Mouse (Mus musculus) forebrain, embryonic 11.5 days (tissue): ENCODE data around the gene Rhbg. TPM values are rescaled to one million over a fixed set of nuclear protein-coding genes. Genes with fewer than 3 reads are reported as not detected.

Experiments used
- ATAC-seq: fragments of 200-750 bp; cut with Nextera tagmentation; replicated peaks from 2 replicates; pipeline ENCODE4 v1.8.0; 2017; ENCODE audit warnings: moderate TSS enrichment; ENCODE audit not compliant: low FRiP score
- DNase-seq: peaks from one replicate; pipeline ENCODE4 v3.0.0-alpha.2; 2017; ENCODE audit warnings: low spot score
- H3K27ac ChIP-seq: fragments of 300-500 bp; sonication (generic); 2 replicates; pipeline ENCODE4 v1.5.1; 2014; ENCODE audit warnings: low read depth, low read length
- H3K27me3 ChIP-seq: fragments of 300-500 bp; sonication (generic); 2 replicates; pipeline ENCODE4 v1.6.1; 2014; ENCODE audit warnings: mild to moderate bottlenecking, low read length, mixed read lengths; ENCODE audit not compliant: control insufficient read depth, insufficient read depth
- H3K36me3 ChIP-seq: fragments of 300-500 bp; sonication (generic); 2 replicates; pipeline ENCODE4 v1.6.1; 2014; ENCODE audit warnings: mild to moderate bottlenecking, low read length, moderate library complexity, mixed read lengths; ENCODE audit not compliant: control insufficient read depth, insufficient read depth
- H3K4me1 ChIP-seq: fragments of 300-500 bp; sonication (generic); replicated peaks from 2 replicates; pipeline ENCODE4 v1.6.1; 2014; ENCODE audit warnings: low read length, mixed read lengths; ENCODE audit not compliant: control insufficient read depth, insufficient read depth
- H3K4me2 ChIP-seq: fragments of 300-500 bp; sonication (generic); 2 replicates; pipeline ENCODE4 v1.6.1; 2014; ENCODE audit warnings: low read depth, mild to moderate bottlenecking, low read length, moderate library complexity, mixed read lengths; ENCODE audit not compliant: severe bottlenecking
- H3K4me3 ChIP-seq: fragments of 300-500 bp; sonication (generic); 2 replicates; pipeline ENCODE4 v1.5.1; 2014; ENCODE audit warnings: low read depth, low read length
- H3K9ac ChIP-seq: fragments of 300-500 bp; sonication (generic); 2 replicates; pipeline ENCODE4 v1.6.1; 2014; ENCODE audit warnings: low read length
- H3K9me3 ChIP-seq: fragments of 300-500 bp; sonication (generic); 2 replicates; pipeline ENCODE4 v1.6.1; 2016; ENCODE audit warnings: low read length, mixed read lengths; ENCODE audit not compliant: control insufficient read depth
- WGBS: fragments of 180-500 bp; shearing (Covaris S2); extraction: QIAGEN DNeasy Blood & Tissue Kit; methylation state at CpG from one replicate; pipeline ENCODE4 v1.1.7; 2014; 5-methylcytosine and 5-hydroxymethylcytosine counted together
- polyA plus RNA-seq: library from polyadenylated mRNA; unstranded; fragments of >200 nt; fragmentation: Nextera tagmentation; extraction: Ambion mirVana; gene quantifications from 2 replicates; pipeline ENCODE4 v1.2.1, GENCODE M21; 2014

Rhbg gene
- polyA plus RNA-seq, 1 experiment from 2014 or later, result not detected

DNA sequence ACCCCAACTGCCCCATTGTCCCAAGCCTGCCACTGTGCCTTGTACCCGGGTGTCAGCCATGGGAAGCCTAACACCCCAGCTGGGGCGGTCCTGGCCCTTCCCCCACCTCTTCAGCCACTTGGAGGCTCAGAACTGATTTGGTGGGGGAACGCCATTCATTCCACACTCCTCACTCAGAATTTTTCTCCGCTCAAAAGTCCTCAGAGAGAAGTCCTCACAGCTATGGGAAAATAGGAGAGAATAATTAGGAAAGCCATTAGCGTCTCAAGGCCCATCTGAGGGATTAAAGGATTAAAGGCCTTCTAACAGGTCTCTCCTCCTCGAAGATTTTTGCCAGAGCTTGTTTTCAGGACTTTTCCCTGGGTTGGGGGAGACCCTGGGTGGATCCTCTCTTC lies 17.4 kb downstream of the Rhbg start:
- peak overlapping the region; percentile 21; the same call in 1 of the 2 replicates for H3K4me2 ChIP-seq
- peak overlapping the region; percentile 91 for H3K27ac ChIP-seq
- H3K36me3 ChIP-seq, result no peaks in the 10 kb centered on the region
- 5% methylated on average over 6 of the region's 6 CpGs for WGBS
- ATAC-seq (peak; percentile 40), DNase-seq (peak; percentile 73)
- H3K9ac ChIP-seq, result peak overlapping the region; percentile 35
- H3K27me3 ChIP-seq, result peaks cover 28% of the 10 kb centered on the region
- H3K4me1 ChIP-seq, result peaks cover 77% of the 10 kb centered on the region
- no peak overlapping the region for H3K4me3 ChIP-seq
- no peaks in the 10 kb centered on the region for H3K9me3 ChIP-seq

- WGBS, result 25% methylated on average over 2 of the region's 2 CpGs
- DNase-seq (peak; percentile 55), ATAC-seq (no peak)
- Histone ChIP-seq H3K4me3 (no peak overlapping the region), H3K36me3 (no peaks in the 10 kb centered on the region), H3K4me2 (no peak overlapping the region), H3K27ac (peak overlapping the region; percentile 39; the same call in 1 of the 2 replicates), H3K27me3 (peaks cover 17% of the 10 kb centered on the region), H3K4me1 (peaks cover 71% of the 10 kb centered on the region), H3K9ac (no peak overlapping the region), H3K9me3 (no peaks in the 10 kb centered on the region)
Observed at GRCm38 (mm10) chr3:88235616-88236015, 18.9 kb downstream of the Rhbg start.

GRCm38 (mm10) chr3:88235216-88235615 lies 19.3 kb downstream of the Rhbg start:
- no peaks in the 10 kb centered on the region for H3K36me3 ChIP-seq
- peaks cover 16% of the 10 kb centered on the region for H3K27me3 ChIP-seq
- peak overlapping the region; percentile 39; the same call in 1 of the 2 replicates for H3K27ac ChIP-seq
- no peak for ATAC-seq
- peaks cover 72% of the 10 kb centered on the region for H3K4me1 ChIP-seq
- 2% methylated on average over 3 of the region's 3 CpGs for WGBS
- H3K9me3 ChIP-seq, result no peaks in the 10 kb centered on the region
- no peak overlapping the region for H3K4me3 ChIP-seq
- DNase-seq, result peak; percentile 75
- no peak overlapping the region for H3K4me2 ChIP-seq
- no peak overlapping the region for H3K9ac ChIP-seq

- 0 out of 2 replicates have a peak overlapping the region, but pooled peaks have one; percentile 16 for H3K9ac ChIP-seq
- peak overlapping the region; percentile 82 for H3K27ac ChIP-seq
- H3K4me3 ChIP-seq, result no peak overlapping the region
- H3K9me3 ChIP-seq, result no peaks in the 10 kb centered on the region
- WGBS, result 37% methylated on average over 8 of the region's 8 CpGs
- H3K36me3 ChIP-seq, result no peaks in the 10 kb centered on the region; the same call in none of the 2 replicates
- no peak for DNase-seq
- no peak for ATAC-seq
- peaks cover 8% of the 10 kb centered on the region for H3K27me3 ChIP-seq
- H3K4me1 ChIP-seq, result peaks cover 69% of the 10 kb centered on the region
- H3K4me2 ChIP-seq, result peak overlapping the region; percentile 19; the same call in 1 of the 2 replicates
Observed at GRCm38 (mm10) chr3:88234041-88234440, 20.5 kb downstream of the Rhbg start.

- Histone ChIP-seq H3K9ac (peak overlapping the region; percentile 7), H3K4me3 (no peak overlapping the region), H3K36me3 (no peaks in the 10 kb centered on the region; the same call in none of the 2 replicates), H3K27me3 (peaks cover 8% of the 10 kb centered on the region), H3K27ac (peak overlapping the region; percentile 82), H3K9me3 (no peaks in the 10 kb centered on the region), H3K4me2 (0 out of 2 replicates have a peak overlapping the region, but pooled peaks have one; percentile 1), H3K4me1 (peaks cover 67% of the 10 kb centered on the region)
- peak; percentile 84 for DNase-seq
- peak; percentile 25; the same call in 1 of the 2 replicates for ATAC-seq
- WGBS, result 5% methylated on average over 7 of the region's 7 CpGs
Observed at GRCm38 (mm10) chr3:88232851-88233649, 21.5 kb downstream of the Rhbg start.

DNA sequence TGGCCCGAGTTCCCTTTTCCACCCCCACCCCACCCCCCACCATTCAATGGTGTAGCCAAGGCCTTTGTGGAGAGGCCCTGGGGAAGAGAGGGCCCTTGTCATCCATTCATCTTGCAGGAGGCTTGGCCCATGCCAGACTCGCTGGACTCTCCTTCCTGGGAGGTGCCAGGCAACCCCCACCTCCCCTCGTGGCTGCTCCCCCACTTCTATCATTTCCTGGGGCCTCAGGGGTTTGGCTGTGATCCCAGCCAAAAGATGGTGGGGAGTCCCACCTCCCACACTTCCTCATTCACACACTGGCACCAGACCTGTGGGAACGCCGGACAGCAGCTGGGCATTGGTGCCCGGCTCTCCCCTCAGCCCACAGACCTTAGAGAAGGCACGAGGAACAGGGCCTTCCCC lies 22.2 kb downstream of the Rhbg start:
- H3K27me3 ChIP-seq, result peaks cover 8% of the 10 kb centered on the region
- H3K9me3 ChIP-seq, result no peaks in the 10 kb centered on the region
- ATAC-seq (peak; percentile 13; the same call in 1 of the 2 replicates), DNase-seq (peak; percentile 74)
- WGBS, result 33% methylated on average over 7 of the region's 7 CpGs
- H3K4me3 ChIP-seq, result no peak overlapping the region
- H3K4me2 ChIP-seq, result peak overlapping the region; percentile 12; the same call in 1 of the 2 replicates
- H3K9ac ChIP-seq, result peak overlapping the region; percentile 6
- H3K4me1 ChIP-seq, result peaks cover 63% of the 10 kb centered on the region
- H3K36me3 ChIP-seq, result no peaks in the 10 kb centered on the region; the same call in none of the 2 replicates
- peak overlapping the region; percentile 82 for H3K27ac ChIP-seq

DNA sequence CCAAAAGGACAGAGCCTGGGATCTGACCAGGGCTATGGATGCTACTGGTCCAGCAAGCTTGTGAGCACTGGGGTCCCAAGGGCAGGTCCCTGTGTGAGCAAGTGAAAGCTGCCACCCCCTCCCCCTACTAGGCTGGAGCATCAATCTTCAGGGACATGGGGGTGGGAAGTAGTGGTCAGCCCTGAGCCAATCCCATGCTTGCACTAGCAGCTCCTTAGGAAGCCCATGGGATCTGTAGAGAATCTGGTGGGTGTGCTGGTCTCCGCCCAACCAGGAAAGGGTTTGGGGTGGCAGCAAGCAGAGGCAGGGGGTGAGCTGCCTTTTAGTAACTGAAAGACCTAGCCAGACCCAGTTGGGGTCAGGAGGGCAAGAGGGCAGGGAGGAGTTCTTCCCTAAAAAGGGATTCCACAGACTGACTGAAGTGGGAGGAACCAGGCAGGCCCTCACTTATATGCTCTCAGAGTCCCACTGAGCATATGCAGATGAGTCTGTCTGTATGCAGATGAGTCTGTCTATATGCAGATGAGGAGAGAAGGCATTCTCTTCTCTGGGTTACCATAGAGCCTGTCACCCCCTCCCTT lies 23.4 kb downstream of the Rhbg start:
- peaks cover 8% of the 10 kb centered on the region for H3K27me3 ChIP-seq
- peaks cover 52% of the 10 kb centered on the region for H3K4me1 ChIP-seq
- no peak overlapping the region for H3K4me2 ChIP-seq
- DNase-seq (peak; percentile 78), ATAC-seq (peak; percentile 54)
- peak overlapping the region; percentile 5; the same call in 1 of the 2 replicates for H3K9ac ChIP-seq
- peak overlapping the region; percentile 82 for H3K27ac ChIP-seq
- H3K4me3 ChIP-seq, result no peak overlapping the region
- no peaks in the 10 kb centered on the region for H3K9me3 ChIP-seq
- H3K36me3 ChIP-seq, result peaks cover under 1% of the 10 kb centered on the region
- 22% methylated on average over 1 of the region's 1 CpGs for WGBS

DNA sequence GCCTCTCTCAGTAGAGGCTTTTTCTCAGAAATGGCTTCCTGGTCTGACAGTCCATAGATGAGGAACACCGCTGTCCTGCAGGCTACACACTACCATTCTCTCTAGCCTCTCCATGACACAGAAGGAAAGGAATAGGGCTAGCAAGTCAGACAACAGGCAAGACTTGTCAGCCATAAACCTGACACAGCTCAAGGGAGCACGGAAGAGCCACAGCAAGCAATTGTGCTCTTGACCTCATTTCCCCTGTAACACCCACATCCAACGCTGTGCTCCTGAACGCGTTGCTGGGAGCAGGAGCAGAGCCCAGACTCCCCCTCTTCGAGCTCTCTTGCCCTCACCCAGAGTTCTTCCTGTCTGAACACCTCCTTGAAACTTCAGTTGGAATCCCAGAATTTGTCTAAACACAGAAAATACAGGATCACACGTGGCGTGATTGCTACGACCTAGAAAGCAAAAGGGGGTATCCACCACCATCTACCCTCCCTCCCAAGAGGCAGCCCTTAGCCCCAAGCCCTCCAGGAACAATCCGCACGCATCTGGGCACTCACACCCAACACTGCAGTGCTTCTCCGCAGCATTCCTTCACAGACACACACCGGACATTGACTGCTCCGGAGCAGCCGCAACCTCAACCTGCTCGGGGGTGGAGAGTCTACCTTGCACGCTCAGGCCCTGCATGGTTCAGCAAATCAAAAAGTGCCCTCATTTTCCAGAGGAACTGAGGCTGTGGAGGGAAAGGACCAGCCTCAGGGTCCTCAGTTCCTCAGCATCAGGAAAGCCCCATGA lies 24.1 kb downstream of the Rhbg start:
- H3K4me2 ChIP-seq, result no peak overlapping the region
- peak overlapping the region; percentile 82 for H3K27ac ChIP-seq
- peaks cover 2% of the 10 kb centered on the region for H3K36me3 ChIP-seq
- H3K27me3 ChIP-seq, result peaks cover 8% of the 10 kb centered on the region
- ATAC-seq, result peak; percentile 6; the same call in 1 of the 2 replicates
- peaks cover 47% of the 10 kb centered on the region for H3K4me1 ChIP-seq
- no peak overlapping the region for H3K4me3 ChIP-seq
- H3K9ac ChIP-seq, result peak overlapping the region; percentile 21; the same call in 1 of the 2 replicates
- peak; percentile 71 for DNase-seq
- H3K9me3 ChIP-seq, result no peaks in the 10 kb centered on the region
- 37% methylated on average over 17 of the region's 17 CpGs for WGBS
